Mouse (Mus musculus) layer of hippocampus, adult 11-12 months (tissue): ENCODE results near the gene Stk35.

Source experiments
- DNase-seq: peaks from one replicate; pipeline ENCODE4 v3.0.0; 2022; ENCODE audit warnings: low spot score

Stk35 gene

GRCm38 (mm10) chr2:129800271-129800903 is at the start of gene Stk35:
Gene Stk35, plus strand, starts transcription at chr2:129800517.
- DNase-seq: peak; percentile 85

GRCm38 (mm10) chr2:129782046-129782445 is 18.3 kb upstream of the Stk35 start:
- no peak for DNase-seq

- no peak for DNase-seq
Measured at GRCm38 (mm10) chr2:129796501-129796900, 3.8 kb upstream of the Stk35 start.

GRCm38 (mm10) chr2:129797709-129798108 is 2.6 kb upstream of the Stk35 start:
- DNase-seq: no peak

GRCm38 (mm10) chr2:129798410-129798809 is 1.9 kb upstream of the Stk35 start:
- DNase-seq: no peak

GRCm38 (mm10) chr2:129800904-129801230 is 550 bp downstream of the Stk35 start:
- no peak for DNase-seq

DNA sequence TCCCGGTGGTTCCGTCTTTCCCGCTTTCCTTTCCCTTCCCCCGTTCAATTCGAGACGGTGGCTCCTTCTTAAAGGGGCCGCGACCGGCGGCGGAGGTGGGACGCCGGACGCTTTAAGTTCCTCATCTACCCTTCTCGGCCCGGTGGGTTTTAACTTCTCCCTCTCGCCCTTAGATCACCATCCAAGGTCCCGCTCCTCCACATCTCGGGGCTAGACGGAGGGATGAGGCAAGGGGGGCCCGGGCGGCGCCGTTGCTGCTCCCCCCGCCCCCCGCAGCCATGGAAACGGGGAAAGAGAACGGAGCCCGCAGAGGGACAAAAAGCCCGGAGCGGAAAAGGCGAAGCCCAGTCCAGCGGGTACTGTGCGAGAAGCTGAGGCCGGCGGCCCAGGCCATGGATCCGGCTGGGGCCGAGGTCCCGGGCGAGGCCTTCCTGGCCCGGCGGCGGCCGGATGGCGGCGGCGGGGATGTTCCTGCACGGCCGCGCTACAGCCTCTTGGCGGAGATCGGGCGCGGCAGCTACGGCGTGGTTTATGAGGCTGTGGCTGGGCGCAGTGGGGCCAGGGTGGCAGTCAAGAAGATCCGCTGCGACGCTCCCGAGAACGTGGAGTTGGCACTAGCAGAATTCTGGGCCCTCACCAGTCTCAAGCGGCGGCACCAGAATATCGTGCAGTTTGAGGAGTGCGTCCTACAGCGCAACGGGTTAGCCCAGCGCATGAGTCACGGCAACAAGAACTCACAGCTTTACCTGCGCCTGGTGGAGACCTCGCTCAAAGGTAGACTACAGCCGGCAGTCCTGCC is 1.1 kb downstream of the Stk35 start:
- DNase-seq: peak; percentile 91

- no peak for DNase-seq
Measured at GRCm38 (mm10) chr2:129805486-129805885, 5.2 kb downstream of the Stk35 start.

GRCm38 (mm10) chr2:129806486-129806885 is 6.2 kb downstream of the Stk35 start:
- DNase-seq: no peak

- DNase-seq: no peak
Measured at GRCm38 (mm10) chr2:129810563-129810962, 10.2 kb downstream of the Stk35 start.

DNA sequence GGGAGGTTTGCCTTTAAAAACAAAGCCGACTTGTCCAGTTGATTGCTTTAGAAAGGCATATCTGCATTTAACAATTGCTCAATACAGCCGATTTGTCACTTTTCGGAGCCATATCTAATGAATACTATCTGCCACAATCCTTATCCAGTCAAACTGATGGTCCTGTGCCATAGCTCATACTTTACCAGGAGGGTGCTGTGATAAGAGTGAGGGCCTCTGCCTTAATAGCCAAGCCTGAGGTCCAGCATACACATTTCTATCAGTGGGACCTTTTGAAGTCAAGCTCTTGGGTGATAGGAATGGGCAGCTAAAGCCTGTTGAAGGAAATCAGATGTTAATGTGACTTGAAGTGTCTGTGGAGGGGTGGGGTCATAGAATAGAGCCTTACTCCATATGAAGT is 13.7 kb downstream of the Stk35 start:
- DNase-seq: no peak

GRCm38 (mm10) chr2:129815076-129815475 is 14.8 kb downstream of the Stk35 start:
- no peak for DNase-seq

DNA sequence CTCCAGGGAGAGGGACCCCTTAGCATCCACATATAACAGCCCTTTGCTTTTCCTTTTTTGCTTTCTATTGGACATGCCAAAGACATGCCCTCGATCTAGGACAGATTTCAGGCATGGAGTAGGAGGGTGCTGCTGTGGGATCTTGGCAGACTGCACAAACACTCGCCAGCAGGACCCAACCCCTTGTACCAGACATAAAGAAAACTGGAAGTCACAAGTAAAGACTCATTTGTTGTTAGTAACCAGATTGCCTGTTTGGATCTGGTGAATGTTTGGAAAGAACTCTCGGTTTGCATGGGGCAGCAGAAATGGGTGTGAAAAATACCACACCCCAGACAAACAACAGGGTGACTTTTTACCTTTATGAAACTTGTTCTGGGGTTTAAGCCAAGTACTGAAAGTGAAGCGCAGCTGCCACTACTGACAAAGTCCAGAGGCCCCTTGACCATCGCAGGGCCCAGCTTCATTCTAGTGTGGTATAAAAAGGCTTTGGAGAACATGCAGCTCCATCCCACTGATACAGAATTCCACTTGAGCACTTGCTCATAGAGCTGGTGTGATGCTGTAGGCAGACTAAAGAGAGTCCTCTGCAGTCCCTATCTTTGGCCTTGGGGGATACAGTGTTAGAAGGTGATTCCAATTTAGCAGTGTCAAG is 17.4 kb downstream of the Stk35 start:
- DNase-seq: no peak

DNA sequence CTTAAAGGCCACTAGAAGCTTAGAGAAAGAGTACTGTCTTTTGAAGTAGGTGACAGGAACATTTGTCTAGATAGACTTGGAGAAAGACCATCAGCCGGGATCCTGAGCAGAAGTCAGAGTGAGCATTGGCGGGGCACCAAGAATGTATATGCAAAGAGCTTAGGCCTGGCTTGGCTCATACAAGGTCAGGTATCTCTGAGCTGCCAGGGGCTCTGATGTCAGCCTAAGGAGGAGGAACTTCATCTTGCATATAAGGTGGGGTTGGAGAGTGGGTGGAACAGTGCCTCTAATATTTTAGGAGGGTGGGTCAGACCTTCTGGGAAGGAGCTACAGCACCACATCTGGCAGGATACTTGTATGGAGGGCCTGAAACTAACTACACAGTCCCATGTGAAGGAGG is 18.6 kb downstream of the Stk35 start:
- DNase-seq: no peak

- DNase-seq: no peak
Measured at GRCm38 (mm10) chr2:129819531-129819930, 19.2 kb downstream of the Stk35 start.

DNA sequence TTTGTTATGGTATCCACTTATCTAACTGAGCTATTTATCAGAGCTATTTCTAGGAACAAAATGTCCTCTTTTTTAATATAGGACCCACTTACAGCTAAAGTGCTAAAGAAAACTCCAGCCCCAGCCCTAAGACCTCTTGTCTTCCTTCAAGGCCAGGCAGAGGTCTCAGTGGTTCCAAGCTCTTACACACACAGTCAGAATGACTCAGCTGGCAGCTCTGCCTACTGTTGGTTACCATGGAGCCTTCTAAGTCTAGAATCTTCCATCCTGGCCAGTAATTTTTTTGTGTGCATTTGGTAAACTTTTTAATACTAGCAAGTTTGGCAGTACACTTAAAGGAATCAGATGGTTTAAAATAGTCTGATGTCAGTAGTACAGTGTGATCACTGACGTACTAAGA is 19.6 kb downstream of the Stk35 start:
- DNase-seq: no peak

DNA sequence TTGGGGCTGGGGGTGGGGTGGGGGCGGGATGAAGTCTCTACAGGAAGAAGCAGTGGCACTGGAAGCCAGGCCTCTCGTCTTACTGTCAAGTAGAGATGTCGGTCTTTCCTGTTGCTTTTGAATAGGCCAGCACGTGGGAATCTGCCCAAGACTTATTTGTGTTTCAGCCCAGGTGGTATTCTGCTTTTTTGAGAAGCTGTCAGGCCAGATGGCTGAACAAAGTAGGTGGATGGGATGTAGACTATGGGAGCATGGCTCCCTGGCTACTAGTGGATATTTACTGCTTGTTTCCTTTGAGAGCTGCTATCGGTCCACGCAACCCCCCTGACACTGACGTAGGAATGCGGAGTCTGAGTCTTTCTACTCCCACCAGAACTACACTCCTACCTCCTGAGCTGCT is 20.7 kb downstream of the Stk35 start:
- peak; percentile 17 for DNase-seq

GRCm38 (mm10) chr2:129821568-129821967 is 21.3 kb downstream of the Stk35 start:
- DNase-seq: no peak

DNA sequence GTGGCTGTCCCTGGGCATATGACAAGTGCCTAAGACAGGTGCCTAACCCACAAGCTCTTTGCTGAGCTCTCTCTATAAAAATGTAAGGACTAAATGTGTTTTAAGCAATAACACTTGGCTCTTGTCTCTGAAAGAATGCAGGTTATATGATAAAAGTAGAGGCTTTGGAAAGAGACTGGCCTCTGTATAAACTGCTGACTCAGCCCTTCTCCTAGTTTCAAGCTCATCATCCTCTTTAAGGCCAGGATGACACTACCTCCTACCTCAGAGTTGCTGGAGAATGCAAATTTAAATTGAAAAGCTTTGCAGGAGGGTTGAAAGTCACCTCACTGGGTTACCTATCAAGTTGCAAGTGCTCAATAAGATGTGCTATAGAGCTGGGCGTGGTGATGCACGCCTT is 23.0 kb downstream of the Stk35 start:
- DNase-seq: no peak

- no peak for DNase-seq
Measured at GRCm38 (mm10) chr2:129824254-129824653, 23.9 kb downstream of the Stk35 start.

DNA sequence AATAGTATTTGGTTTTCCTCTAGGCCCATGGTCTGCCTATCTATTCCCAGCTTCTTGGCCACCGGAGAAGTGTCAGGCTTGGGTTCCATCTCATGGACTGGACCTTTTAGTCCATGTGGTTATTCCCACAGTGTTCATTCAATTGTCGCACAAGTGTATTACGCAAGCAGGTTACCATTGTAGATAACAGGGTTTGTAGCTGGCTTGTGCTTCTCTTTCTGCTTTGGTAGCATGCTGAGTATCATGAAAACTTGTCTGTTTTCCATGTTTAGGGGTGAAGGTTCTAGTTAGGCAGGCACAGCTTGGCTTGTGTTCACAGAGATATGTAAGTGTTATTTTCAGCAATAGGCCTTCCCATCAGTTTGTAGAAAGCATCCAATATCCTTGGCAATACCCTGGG is 25.8 kb downstream of the Stk35 start:
- no peak for DNase-seq

- no peak for DNase-seq
Measured at GRCm38 (mm10) chr2:129832993-129833392, 32.7 kb downstream of the Stk35 start.

DNA sequence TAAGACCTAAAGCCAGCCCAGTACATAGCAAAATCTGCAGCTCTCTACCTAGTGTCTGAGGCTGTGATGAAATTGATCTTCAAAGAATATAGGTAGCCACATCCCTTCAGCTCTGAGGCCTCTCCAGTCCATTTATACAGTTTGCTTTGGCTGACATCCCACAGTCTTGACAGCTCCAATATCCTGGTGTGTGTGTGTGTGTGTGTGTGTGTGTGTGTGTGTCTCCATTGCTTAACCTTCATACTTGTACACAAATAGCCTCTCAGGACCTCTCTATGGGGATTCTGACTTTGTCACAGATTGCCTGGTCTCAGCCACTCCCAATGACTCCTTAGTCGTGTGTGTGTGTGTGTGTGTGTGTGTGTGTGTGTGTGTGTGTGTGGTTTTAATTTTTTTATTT is 33.9 kb downstream of the Stk35 start:
- DNase-seq: no peak
